Mouse (Mus musculus) kidney, embryonic 15.5 days (tissue): ENCODE measurements around the gene Serpinb6a. TPM values are rescaled to one million over a fixed set of nuclear protein-coding genes. Genes with fewer than 3 reads are reported as not detected.

ENCODE experiments used
- ATAC-seq: fragments of 200-750 bp; cut with Nextera tagmentation; replicated peaks from 2 replicates; pipeline ENCODE4 v1.8.0; 2017; ENCODE audit warnings: moderate TSS enrichment; ENCODE audit not compliant: low FRiP score
- H3K27ac ChIP-seq: fragments of 300-500 bp; sonication (generic); 2 replicates; pipeline ENCODE4 v1.5.1; 2015; ENCODE audit warnings: mild to moderate bottlenecking, inconsistent platforms
- H3K27me3 ChIP-seq: fragments of 300-500 bp; sonication (generic); 2 replicates; pipeline ENCODE4 v1.6.1; 2015; ENCODE audit warnings: inconsistent platforms
- H3K36me3 ChIP-seq: fragments of 300-500 bp; sonication (generic); 2 replicates; pipeline ENCODE4 v1.6.1; 2015; ENCODE audit warnings: inconsistent platforms
- H3K4me1 ChIP-seq: fragments of 300-500 bp; sonication (generic); 2 replicates; pipeline ENCODE4 v1.6.1; 2015; ENCODE audit warnings: inconsistent platforms
- H3K4me2 ChIP-seq: fragments of 300-500 bp; sonication (generic); 2 replicates; pipeline ENCODE4 v1.6.1; 2015; ENCODE audit warnings: moderate library complexity, mild to moderate bottlenecking, inconsistent platforms
- H3K4me3 ChIP-seq: fragments of 300-500 bp; sonication (generic); replicated peaks from 2 replicates; pipeline ENCODE4 v1.5.1; 2015; ENCODE audit warnings: mild to moderate bottlenecking, inconsistent platforms
- H3K9ac ChIP-seq: fragments of 300-500 bp; sonication (generic); 2 replicates; pipeline ENCODE4 v1.6.1; 2015; ENCODE audit warnings: mild to moderate bottlenecking, inconsistent platforms
- H3K9me3 ChIP-seq: fragments of 300-500 bp; sonication (generic); replicated peaks from 2 replicates; pipeline ENCODE4 v1.6.1; 2016; ENCODE audit warnings: inconsistent platforms
- WGBS: fragments of 180-500 bp; shearing (Covaris S2); methylation state at CpG from one replicate; pipeline ENCODE4 v1.1.7; 2015; ENCODE audit warnings: mixed read lengths; 5-methylcytosine and 5-hydroxymethylcytosine counted together
- polyA plus RNA-seq: library from polyadenylated mRNA; unstranded; fragments of >200 nt; fragmentation: Nextera tagmentation; extraction: Ambion mirVana; gene quantifications from 2 replicates; pipeline ENCODE4 v1.2.1, GENCODE M21; 2015

Gene Serpinb6a
- polyA plus RNA-seq, 1 experiment from 2014 or later: 70.9 TPM

GRCm38 (mm10) chr13:34037172-34038055 is 34.8 kb upstream of the Serpinb6a start, which contains the start of gene Bphl:
TSS of gene Bphl (plus strand) at chr13:34037597.
- peak within 1 kb of the TSS; percentile 66 for H3K4me3 ChIP-seq
- peaks cover 16% of the 10 kb centered on the region for H3K4me1 ChIP-seq
- under 1% methylated on average over 37 of the region's 37 CpGs for WGBS
- H3K9me3 ChIP-seq: no peaks in the 10 kb centered on the region
- no peaks in the 10 kb centered on the region for H3K27me3 ChIP-seq
- H3K27ac ChIP-seq: peak within 1 kb of the TSS; percentile 91
- peak within 1 kb of the TSS; percentile 72 for H3K4me2 ChIP-seq
- peaks cover 23% of the 10 kb centered on the region for H3K36me3 ChIP-seq
- ATAC-seq: peak; percentile 94
- peak within 1 kb of the TSS; percentile 85 for H3K9ac ChIP-seq

GRCm38 (mm10) chr13:34036726-34037125 is 34.1 kb upstream of the Serpinb6a start:
- H3K4me3 ChIP-seq: no peak overlapping the region
- H3K9ac ChIP-seq: no peak overlapping the region
- no peaks in the 10 kb centered on the region for H3K9me3 ChIP-seq
- no peaks in the 10 kb centered on the region for H3K27me3 ChIP-seq
- H3K4me2 ChIP-seq: no peak overlapping the region
- H3K36me3 ChIP-seq: peaks cover 29% of the 10 kb centered on the region
- H3K27ac ChIP-seq: peak overlapping the region; percentile 91
- no peak for ATAC-seq
- WGBS: 87% methylated on average over 5 of the region's 5 CpGs
- peaks cover 16% of the 10 kb centered on the region for H3K4me1 ChIP-seq

- WGBS: 82% methylated on average over 3 of the region's 3 CpGs
- Histone ChIP-seq H3K9ac (no peak overlapping the region), H3K4me2 (no peak overlapping the region), H3K27ac (no peak overlapping the region), H3K4me3 (no peak overlapping the region), H3K27me3 (no peaks in the 10 kb centered on the region), H3K4me1 (peaks cover 16% of the 10 kb centered on the region), H3K36me3 (peaks cover 40% of the 10 kb centered on the region), H3K9me3 (no peaks in the 10 kb centered on the region)
- ATAC-seq: no peak
These were observed 32.8 kb upstream of the Serpinb6a start for GRCm38 (mm10) chr13:34035424-34035823.

- no peaks in the 10 kb centered on the region for H3K9me3 ChIP-seq
- no peak for ATAC-seq
These were observed 29.4 kb upstream of the Serpinb6a start for GRCm38 (mm10) chr13:34032041-34032440.

GRCm38 (mm10) chr13:34021998-34022397 is 19.4 kb upstream of the Serpinb6a start:
- no peak overlapping the region for H3K4me2 ChIP-seq
- no peaks in the 10 kb centered on the region for H3K27me3 ChIP-seq
- peaks cover 65% of the 10 kb centered on the region for H3K36me3 ChIP-seq
- no peaks in the 10 kb centered on the region for H3K9me3 ChIP-seq
- ATAC-seq: no peak
- H3K27ac ChIP-seq: no peak overlapping the region
- no peaks in the 10 kb centered on the region for H3K4me1 ChIP-seq
- no peak overlapping the region for H3K9ac ChIP-seq
- WGBS: 88% methylated on average over 2 of the region's 2 CpGs
- H3K4me3 ChIP-seq: no peak overlapping the region

More at GRCm38 (mm10) chr13:34032041-34032440, 29.4 kb upstream of the Serpinb6a start:
- no peaks in the 10 kb centered on the region for H3K27me3 ChIP-seq
- no peak overlapping the region for H3K4me2 ChIP-seq
- 86% methylated on average over 2 of the region's 2 CpGs for WGBS
- H3K9ac ChIP-seq: no peak overlapping the region
- no peak overlapping the region for H3K4me3 ChIP-seq
- H3K27ac ChIP-seq: no peak overlapping the region
- H3K36me3 ChIP-seq: peaks cover 67% of the 10 kb centered on the region
- peaks cover 1% of the 10 kb centered on the region for H3K4me1 ChIP-seq

GRCm38 (mm10) chr13:34018521-34018920 is 15.9 kb upstream of the Serpinb6a start:
- no peak for ATAC-seq
- H3K4me3 ChIP-seq: no peak overlapping the region
- H3K9ac ChIP-seq: no peak overlapping the region
- no peaks in the 10 kb centered on the region for H3K27me3 ChIP-seq
- 85% methylated on average over 1 of the region's 1 CpGs for WGBS
- H3K4me1 ChIP-seq: no peaks in the 10 kb centered on the region
- H3K9me3 ChIP-seq: no peaks in the 10 kb centered on the region
- H3K4me2 ChIP-seq: no peak overlapping the region
- no peak overlapping the region for H3K27ac ChIP-seq
- H3K36me3 ChIP-seq: peaks cover 91% of the 10 kb centered on the region

- WGBS: 94% methylated on average over 9 of the region's 9 CpGs
- Histone ChIP-seq H3K36me3 (peaks cover 89% of the 10 kb centered on the region), H3K4me3 (no peak overlapping the region), H3K9ac (no peak overlapping the region), H3K27ac (no peak overlapping the region), H3K27me3 (no peaks in the 10 kb centered on the region), H3K9me3 (no peaks in the 10 kb centered on the region), H3K4me1 (no peaks in the 10 kb centered on the region), H3K4me2 (no peak overlapping the region)
- no peak for ATAC-seq
These were observed 14.5 kb upstream of the Serpinb6a start for GRCm38 (mm10) chr13:34016927-34017569.

GRCm38 (mm10) chr13:34007234-34007633 is 4.6 kb upstream of the Serpinb6a start:
- H3K9me3 ChIP-seq: no peaks in the 10 kb centered on the region
- no peak for ATAC-seq
- H3K27me3 ChIP-seq: no peaks in the 10 kb centered on the region
- peaks cover 8% of the 10 kb centered on the region for H3K4me1 ChIP-seq
- no peak overlapping the region for H3K4me2 ChIP-seq
- no peak overlapping the region for H3K4me3 ChIP-seq
- H3K36me3 ChIP-seq: peaks cover 25% of the 10 kb centered on the region
- 77% methylated on average over 2 of the region's 2 CpGs for WGBS
- no peak overlapping the region for H3K27ac ChIP-seq
- no peak overlapping the region for H3K9ac ChIP-seq

GRCm38 (mm10) chr13:34003058-34003457 is 464 bp upstream of the Serpinb6a start:
- no peaks in the 10 kb centered on the region for H3K9me3 ChIP-seq
- WGBS: 9% methylated on average over 5 of the region's 5 CpGs
- H3K27me3 ChIP-seq: no peaks in the 10 kb centered on the region
- H3K4me1 ChIP-seq: peaks cover 15% of the 10 kb centered on the region
- H3K27ac ChIP-seq: no peak overlapping the region
- ATAC-seq: peak; percentile 10; the same call in 1 of the 2 replicates
- no peaks in the 10 kb centered on the region for H3K36me3 ChIP-seq
- H3K4me3 ChIP-seq: peak overlapping the region; percentile 81
- H3K9ac ChIP-seq: peak overlapping the region; percentile 82
- H3K4me2 ChIP-seq: peak overlapping the region; percentile 82

- H3K36me3 ChIP-seq: no peaks in the 10 kb centered on the region
- no peaks in the 10 kb centered on the region for H3K9me3 ChIP-seq
- H3K27ac ChIP-seq: no peak overlapping the region
- no peak overlapping the region for H3K4me2 ChIP-seq
- H3K27me3 ChIP-seq: no peaks in the 10 kb centered on the region
- H3K4me3 ChIP-seq: no peak overlapping the region
- H3K9ac ChIP-seq: no peak overlapping the region
- no peaks in the 10 kb centered on the region for H3K4me1 ChIP-seq
- WGBS: 24% methylated on average over 1 of the region's 1 CpGs
- ATAC-seq: no peak
These were observed 7.4 kb downstream of the Serpinb6a start for GRCm38 (mm10) chr13:33995197-33995596.

- Histone ChIP-seq H3K27ac (no peak overlapping the region), H3K9me3 (no peaks in the 10 kb centered on the region), H3K36me3 (peaks cover 24% of the 10 kb centered on the region; the same call in 1 of the 2 replicates), H3K9ac (no peak overlapping the region), H3K4me2 (no peak overlapping the region), H3K27me3 (no peaks in the 10 kb centered on the region), H3K4me1 (no peaks in the 10 kb centered on the region), H3K4me3 (no peak overlapping the region)
- WGBS: 82% methylated on average over 5 of the region's 5 CpGs
- no peak for ATAC-seq
These were observed 13.0 kb downstream of the Serpinb6a start for GRCm38 (mm10) chr13:33989625-33990024.

- no peak for ATAC-seq
- H3K36me3 ChIP-seq: peaks cover 6% of the 10 kb centered on the region; the same call in 1 of the 2 replicates
- no peak overlapping the region for H3K4me2 ChIP-seq
- no peaks in the 10 kb centered on the region for H3K9me3 ChIP-seq
- H3K4me3 ChIP-seq: no peak overlapping the region
- H3K27ac ChIP-seq: no peak overlapping the region
- no peaks in the 10 kb centered on the region for H3K27me3 ChIP-seq
- H3K4me1 ChIP-seq: peaks cover 11% of the 10 kb centered on the region
- H3K9ac ChIP-seq: no peak overlapping the region
These were observed 36.0 kb downstream of the Serpinb6a start for GRCm38 (mm10) chr13:33966574-33966973.
